Mouse (Mus musculus): Measurements from ENCODE around the gene Gm10100. TPM values are rescaled to one million over a fixed set of nuclear protein-coding genes. Genes with fewer than 3 reads are reported as not detected.
"Not testable (repeated sequence)": the region's sequence is repeated elsewhere in the genome, so short reads cannot be mapped to it uniquely, and the experiment has no call there.

Gene Gm10100
- total and polyA plus RNA-seq, 3 experiments, result not detected

DNA sequence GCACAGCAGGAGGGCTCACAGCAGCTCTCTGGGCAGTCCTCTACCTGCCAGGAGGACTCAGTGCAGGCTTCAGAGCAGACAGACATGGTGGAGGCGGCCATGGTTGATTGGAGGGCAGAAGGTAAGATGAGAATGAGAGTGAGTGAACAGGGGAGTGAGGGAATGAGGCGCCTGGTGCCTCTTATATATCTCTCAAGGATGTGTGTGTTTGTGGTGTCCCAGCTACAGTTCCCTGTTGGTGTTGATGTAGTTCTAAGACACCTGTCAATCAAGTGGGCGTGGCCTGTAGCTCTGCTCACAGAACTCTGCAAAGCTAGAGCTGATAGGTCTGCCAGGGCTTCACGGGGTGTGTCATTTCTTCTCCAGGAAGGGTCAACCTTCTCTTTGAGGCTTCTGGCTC lies 29.2 kb upstream of the Gm10100 start, which contains the start of gene Gm9508:
Gm9508 (minus strand) TSS at position 101 of the 400 bp plus-strand sequence.
- DNase-seq, result no peak
- no peak within 1 kb of the TSS for H3K9ac ChIP-seq (ENCODE audit: low read depth, low read length)
- H3K27ac ChIP-seq, result no peak within 1 kb of the TSS
- H3K27me3 ChIP-seq (ENCODE audit: control insufficient read depth, insufficient read depth, low read length), result no peaks in the 10 kb centered on the region
- H3K36me3 ChIP-seq (ENCODE audit: control insufficient read depth, insufficient read depth, low read length), result no peaks in the 10 kb centered on the region
- intact Hi-C loops (cut with DNase I), result no loop called here
- H3K4me3 ChIP-seq, result no peak within 1 kb of the TSS
- H3K79me2 ChIP-seq (replicated peaks; ENCODE audit: control insufficient read depth, insufficient read depth, low read length), result no peaks in the 10 kb centered on the region
- TF ChIP-seq POLR2A (IDR thresholded peaks at IDR 0.05; ENCODE audit: insufficient read depth, low read depth, low read length), result no peak
- TF ChIP-seq CTCF (IDR thresholded peaks at IDR 0.05), result no peak
- no peak for TF ChIP-seq EP300 (IDR thresholded peaks at IDR 0.05; ENCODE audit: insufficient read depth, low read depth, low read length)
- H3K4me1 ChIP-seq (ENCODE audit: control insufficient read depth, insufficient read depth, low read length), result no peaks in the 10 kb centered on the region
- WGBS, result 26% methylated on average over 4 of the region's 4 CpGs

DNA sequence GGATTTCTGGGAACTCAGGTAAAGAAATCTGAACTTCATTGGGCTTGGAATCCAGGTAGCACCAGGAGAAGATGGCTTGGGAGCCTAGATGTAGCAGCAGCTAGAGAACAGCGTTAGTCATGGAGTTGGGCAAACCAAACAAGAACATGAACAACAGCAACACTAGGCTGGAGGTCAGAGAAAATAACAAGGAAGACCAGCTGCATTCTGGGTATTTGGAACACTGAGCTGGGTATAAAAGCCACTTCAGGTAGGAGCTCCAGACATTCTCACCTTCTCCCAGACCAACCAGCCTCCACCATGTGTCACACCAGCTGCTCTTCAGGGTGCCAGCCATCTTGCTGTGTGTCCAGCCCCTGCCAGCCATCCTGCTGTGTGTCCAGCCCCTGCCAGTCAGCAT lies 20.0 kb upstream of the Gm10100 start, which contains the start of gene Gm10272:
Gm10272 (plus strand) TSS at position 301 of the 400 bp plus-strand sequence.
- H3K4me1 ChIP-seq (ENCODE audit: control insufficient read depth, insufficient read depth, low read length), result no peaks in the 10 kb centered on the region
- DNase-seq, result no peak
- no peak within 1 kb of the TSS for H3K9ac ChIP-seq (ENCODE audit: low read depth, low read length)
- intact Hi-C loops (cut with DNase I), result no loop called here
- 93% methylated on average over 1 of the region's 1 CpGs for WGBS
- H3K4me3 ChIP-seq, result no peak within 1 kb of the TSS
- H3K27me3 ChIP-seq (ENCODE audit: control insufficient read depth, insufficient read depth, low read length), result no peaks in the 10 kb centered on the region
- H3K79me2 ChIP-seq (replicated peaks; ENCODE audit: control insufficient read depth, insufficient read depth, low read length), result no peaks in the 10 kb centered on the region
- no peaks in the 10 kb centered on the region for H3K36me3 ChIP-seq (ENCODE audit: control insufficient read depth, insufficient read depth, low read length)
- H3K27ac ChIP-seq, result no peak within 1 kb of the TSS
- no peak for TF ChIP-seq EP300 (IDR thresholded peaks at IDR 0.05; ENCODE audit: insufficient read depth, low read depth, low read length)
- no peak for TF ChIP-seq POLR2A (IDR thresholded peaks at IDR 0.05; ENCODE audit: insufficient read depth, low read depth, low read length)
- TF ChIP-seq CTCF (IDR thresholded peaks at IDR 0.05), result no peak

DNA sequence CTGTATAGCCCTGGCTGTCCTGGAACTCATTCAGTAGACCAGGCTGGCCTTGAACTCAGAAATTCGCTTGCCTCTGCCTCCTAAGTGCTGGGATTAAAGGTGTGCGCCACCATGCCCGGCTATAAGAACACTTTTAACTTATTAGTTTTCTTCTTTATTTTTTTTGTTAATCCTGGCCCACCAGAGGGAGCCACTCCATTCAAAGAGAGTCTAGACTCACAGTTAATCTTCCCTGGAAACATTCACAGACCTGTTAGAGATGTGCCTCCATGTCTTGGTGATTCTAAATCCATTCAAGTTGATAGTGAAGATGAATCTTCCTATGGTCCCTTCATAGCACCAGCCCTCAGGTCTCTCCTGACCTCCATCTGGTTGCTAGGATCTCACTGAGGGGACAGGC lies 16.5 kb upstream of the Gm10100 start:
- Histone ChIP-seq H3K27me3 (ENCODE audit: control insufficient read depth, insufficient read depth, low read length) (no peaks in the 10 kb centered on the region), H3K27ac (no peak overlapping the region), H3K9ac (ENCODE audit: low read depth, low read length) (no peak overlapping the region), H3K4me3 (no peak overlapping the region), H3K36me3 (ENCODE audit: control insufficient read depth, insufficient read depth, low read length) (no peaks in the 10 kb centered on the region), H3K79me2 (replicated peaks; ENCODE audit: control insufficient read depth, insufficient read depth, low read length) (no peaks in the 10 kb centered on the region), H3K4me1 (ENCODE audit: control insufficient read depth, insufficient read depth, low read length) (no peaks in the 10 kb centered on the region)
- intact Hi-C loops (cut with DNase I), result no loop called here
- 74% methylated on average over 3 of the region's 3 CpGs for WGBS
- TF ChIP-seq CTCF (IDR thresholded peaks at IDR 0.05) (peak; percentile 32), POLR2A (IDR thresholded peaks at IDR 0.05; ENCODE audit: insufficient read depth, low read depth, low read length) (no peak), EP300 (IDR thresholded peaks at IDR 0.05; ENCODE audit: insufficient read depth, low read depth, low read length) (no peak)
- no peak for DNase-seq

DNA sequence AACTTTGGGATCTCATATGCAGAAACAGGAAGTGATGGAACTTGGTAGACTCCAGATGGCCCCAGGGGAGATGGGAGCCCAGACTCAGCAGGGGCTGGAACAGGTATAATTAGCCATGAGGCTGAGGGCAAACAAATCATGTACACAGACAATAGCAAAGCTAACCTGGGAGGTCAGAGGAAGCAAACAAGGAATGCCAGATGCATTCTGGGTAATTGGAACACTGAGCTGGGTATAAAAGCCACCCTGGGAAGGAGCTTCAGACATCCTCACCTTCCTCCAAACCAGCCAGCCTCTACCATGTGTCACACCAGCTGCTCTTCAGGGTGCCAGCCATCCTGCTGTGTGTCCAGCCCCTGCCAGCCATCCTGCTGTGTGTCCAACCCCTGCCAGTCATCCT lies 15.1 kb upstream of the Gm10100 start, which contains the start of gene Gm10024:
Gm10024 (plus strand) TSS at position 301 of the 400 bp plus-strand sequence.
- intact Hi-C loops (cut with DNase I); DNase-seq; H3K4me1 ChIP-seq (ENCODE audit: control insufficient read depth, insufficient read depth, low read length): not testable (repeated sequence)

DNA sequence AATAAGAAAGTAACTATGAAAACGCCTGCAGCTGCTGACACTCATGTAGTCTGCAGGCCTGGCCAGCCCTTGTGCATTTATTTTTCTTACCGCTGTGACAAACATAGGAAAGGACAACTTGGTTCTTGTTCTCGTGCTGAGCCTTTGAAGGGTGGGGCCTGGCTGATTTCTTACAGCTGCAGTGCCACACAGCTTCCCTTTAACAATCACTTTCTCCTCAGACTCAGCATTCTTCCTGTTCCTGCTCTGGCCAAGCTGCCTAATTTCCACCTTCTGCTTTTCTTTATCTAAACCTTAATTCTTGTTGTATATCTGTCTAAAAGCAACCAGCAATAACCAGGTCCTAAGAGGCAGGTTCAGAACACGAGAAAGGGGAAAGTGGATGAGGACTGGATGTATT lies 12.6 kb upstream of the Gm10100 start:
- no peak overlapping the region for H3K27ac ChIP-seq
- H3K4me3 ChIP-seq, result no peak overlapping the region
- H3K36me3 ChIP-seq (ENCODE audit: control insufficient read depth, insufficient read depth, low read length), result no peaks in the 10 kb centered on the region
- intact Hi-C loops (cut with DNase I), result no loop called here
- DNase-seq, result no peak
- H3K79me2 ChIP-seq (replicated peaks; ENCODE audit: control insufficient read depth, insufficient read depth, low read length), result no peaks in the 10 kb centered on the region
- no peak for TF ChIP-seq CTCF (IDR thresholded peaks at IDR 0.05)
- no peak for TF ChIP-seq EP300 (IDR thresholded peaks at IDR 0.05; ENCODE audit: insufficient read depth, low read depth, low read length)
- TF ChIP-seq POLR2A (IDR thresholded peaks at IDR 0.05; ENCODE audit: insufficient read depth, low read depth, low read length), result no peak
- 35% methylated on average over 4 of the region's 4 CpGs for WGBS
- no peak overlapping the region for H3K9ac ChIP-seq (ENCODE audit: low read depth, low read length)
- no peaks in the 10 kb centered on the region for H3K27me3 ChIP-seq (ENCODE audit: control insufficient read depth, insufficient read depth, low read length)
- no peaks in the 10 kb centered on the region for H3K4me1 ChIP-seq (ENCODE audit: control insufficient read depth, insufficient read depth, low read length)

More for the DNA sequence above, 15.1 kb upstream of the Gm10100 start, which contains the start of gene Gm10024:
- not testable (repeated sequence) for H3K79me2 ChIP-seq (replicated peaks; ENCODE audit: control insufficient read depth, insufficient read depth, low read length); H3K4me3 ChIP-seq; H3K9ac ChIP-seq (ENCODE audit: low read depth, low read length); H3K27me3 ChIP-seq (ENCODE audit: control insufficient read depth, insufficient read depth, low read length); H3K27ac ChIP-seq; H3K36me3 ChIP-seq (ENCODE audit: control insufficient read depth, insufficient read depth, low read length)

DNA sequence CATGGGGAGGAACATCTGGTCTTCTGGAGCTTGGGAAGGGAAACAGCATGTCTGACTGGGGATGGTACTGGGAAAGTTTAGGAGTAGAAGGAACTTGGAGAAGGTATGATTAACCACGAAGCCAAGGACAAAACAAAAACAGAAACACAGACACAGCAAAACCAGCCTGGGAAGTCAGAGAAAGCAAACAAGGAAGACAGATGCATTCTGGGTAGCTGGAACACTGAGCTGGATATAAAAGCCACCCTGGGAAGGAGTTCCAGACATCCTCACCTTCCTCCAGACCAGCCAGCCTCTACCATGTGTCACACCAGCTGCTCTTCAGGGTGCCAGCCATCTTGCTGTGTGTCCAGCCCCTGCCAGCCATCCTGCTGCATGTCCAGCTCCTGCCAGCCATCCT lies 10.8 kb upstream of the Gm10100 start, which contains the start of gene Gm10142:
Gm10142 (plus strand) TSS at position 301 of the 400 bp plus-strand sequence.
- H3K4me1 ChIP-seq (ENCODE audit: control insufficient read depth, insufficient read depth, low read length), result no peaks in the 10 kb centered on the region
- intact Hi-C loops (cut with DNase I), result no loop called here
- H3K9ac ChIP-seq (ENCODE audit: low read depth, low read length), result no peak within 1 kb of the TSS
- no peaks in the 10 kb centered on the region for H3K79me2 ChIP-seq (replicated peaks; ENCODE audit: control insufficient read depth, insufficient read depth, low read length)
- no peak for TF ChIP-seq CTCF (IDR thresholded peaks at IDR 0.05)
- no peak for TF ChIP-seq EP300 (IDR thresholded peaks at IDR 0.05; ENCODE audit: insufficient read depth, low read depth, low read length)
- no peak for TF ChIP-seq POLR2A (IDR thresholded peaks at IDR 0.05; ENCODE audit: insufficient read depth, low read depth, low read length)
- H3K27ac ChIP-seq, result no peak within 1 kb of the TSS
- no peaks in the 10 kb centered on the region for H3K36me3 ChIP-seq (ENCODE audit: control insufficient read depth, insufficient read depth, low read length)
- H3K27me3 ChIP-seq (ENCODE audit: control insufficient read depth, insufficient read depth, low read length), result no peaks in the 10 kb centered on the region
- no peak within 1 kb of the TSS for H3K4me3 ChIP-seq
- WGBS, result 65% methylated on average over 1 of the region's 1 CpGs
- DNase-seq, result no peak

DNA sequence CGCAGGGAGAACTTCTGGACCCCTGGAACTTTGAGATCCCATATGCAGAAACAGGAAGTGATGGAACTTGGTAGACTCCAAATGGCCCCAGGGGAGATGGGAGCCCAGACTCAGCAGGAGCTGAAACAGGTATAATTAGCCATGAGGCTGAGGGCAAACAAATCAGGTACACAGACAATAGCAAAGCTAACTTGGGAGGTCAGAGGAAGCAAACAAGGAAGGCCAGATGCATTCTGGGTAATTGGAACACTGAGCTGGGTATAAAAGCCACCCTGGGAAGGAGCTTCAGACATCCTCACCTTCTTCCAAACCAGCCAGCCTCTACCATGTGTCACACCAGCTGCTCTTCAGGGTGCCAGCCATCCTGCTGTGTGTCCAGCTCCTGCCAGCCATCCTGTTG lies 6.0 kb upstream of the Gm10100 start, which contains the start of gene Krtap12-1:
Krtap12-1 (plus strand) TSS at position 301 of the 400 bp plus-strand sequence.
- 74% methylated on average over 1 of the region's 1 CpGs for WGBS
- DNase-seq; H3K36me3 ChIP-seq (ENCODE audit: control insufficient read depth, insufficient read depth, low read length); H3K79me2 ChIP-seq (replicated peaks; ENCODE audit: control insufficient read depth, insufficient read depth, low read length); H3K4me1 ChIP-seq (ENCODE audit: control insufficient read depth, insufficient read depth, low read length); H3K4me3 ChIP-seq; H3K9ac ChIP-seq (ENCODE audit: low read depth, low read length); H3K27ac ChIP-seq; H3K27me3 ChIP-seq (ENCODE audit: control insufficient read depth, insufficient read depth, low read length); intact Hi-C loops (cut with DNase I): not testable (repeated sequence)
